Mouse (Mus musculus): ENCODE results near the gene Ehmt2.
"Not testable (repeated sequence)": the region's sequence is repeated elsewhere in the genome, so short reads cannot be mapped to it uniquely, and the experiment has no call there.

Gene Ehmt2

DNA sequence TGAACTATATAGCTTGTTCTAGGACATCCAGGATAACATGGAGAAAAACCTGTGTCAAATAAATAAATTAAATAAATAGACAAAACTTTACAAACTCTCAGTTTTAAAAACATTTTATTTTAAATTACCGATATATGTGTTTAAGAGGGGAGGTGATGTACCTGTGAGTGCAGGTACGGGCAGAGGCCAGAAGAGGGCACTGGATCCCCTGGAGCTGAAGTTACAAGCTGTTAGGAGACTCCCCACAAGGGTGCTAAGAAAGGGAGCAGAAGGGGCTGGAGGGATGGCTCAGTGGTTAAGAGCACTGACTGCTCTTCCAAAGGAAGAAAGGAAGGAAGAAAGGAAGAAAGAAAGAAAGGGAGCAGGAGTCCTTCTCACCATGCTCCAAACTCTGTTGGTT lies 6.9 kb upstream of the Ehmt2 start:
- no peak for DNase-seq (ENCODE audit: low spot score in 2 of 2)

DNA sequence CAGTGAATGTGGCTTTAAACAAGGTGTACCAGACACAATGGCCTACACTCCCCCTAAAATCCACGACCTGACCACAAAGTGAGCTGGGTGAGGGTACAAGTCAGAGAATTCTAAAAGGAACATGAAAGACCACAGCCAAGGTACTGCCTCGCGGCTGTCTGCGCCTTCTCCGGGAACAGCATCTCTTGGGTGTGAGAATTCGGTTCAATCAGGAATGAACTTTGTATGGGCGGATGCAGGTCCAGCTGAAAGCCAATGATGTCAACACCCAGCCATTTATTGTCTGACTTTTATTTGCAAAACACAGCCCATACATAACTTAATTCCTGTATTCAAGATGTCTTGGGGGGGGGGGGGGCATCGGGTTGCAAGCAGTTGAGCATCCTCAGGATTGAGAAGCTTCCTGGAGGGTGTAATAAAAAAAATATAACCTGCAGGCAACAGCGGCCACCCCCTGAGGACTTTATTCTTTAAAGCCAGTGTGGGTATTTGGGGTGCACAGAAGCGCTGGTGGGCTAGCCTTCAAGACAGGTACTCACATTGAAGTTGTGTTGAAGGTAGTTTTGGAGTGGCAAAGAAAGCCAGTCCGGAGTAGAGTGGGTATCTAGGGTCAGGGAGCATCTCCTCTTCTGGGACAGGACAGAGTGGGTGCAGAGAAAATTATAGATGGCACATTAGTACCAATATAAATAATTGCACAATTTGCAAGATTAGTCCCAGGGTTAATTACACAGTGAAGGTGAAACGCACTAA lies 5.0 kb upstream of the Ehmt2 start:
- DNase-seq (ENCODE audit: low spot score in 2 of 2): no peak

DNA sequence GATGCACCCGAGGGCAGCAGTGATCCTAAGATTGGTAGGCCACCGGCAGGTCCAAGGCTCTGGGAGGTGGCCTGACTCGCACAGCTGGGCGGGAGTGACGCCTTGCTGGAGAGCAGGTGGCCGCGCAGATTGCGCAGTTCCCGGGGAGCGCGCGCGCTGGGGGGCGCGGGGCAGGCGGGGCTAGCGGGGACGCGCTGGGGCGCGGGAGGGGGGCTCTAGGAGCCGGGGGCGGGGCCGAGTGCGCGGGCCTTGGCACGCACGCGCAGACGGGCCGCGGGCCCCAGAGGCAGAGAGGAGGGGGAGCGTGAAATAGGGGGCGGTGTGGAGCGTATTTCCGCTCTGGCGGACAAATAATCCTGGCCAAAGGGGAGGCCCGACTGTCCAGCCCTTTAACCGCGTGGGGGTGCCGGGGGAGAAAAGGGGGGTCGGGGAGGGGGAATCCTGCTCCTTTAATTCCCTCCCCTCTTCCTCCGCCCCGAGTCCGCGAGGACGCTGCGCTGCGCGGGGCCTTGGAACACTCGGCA lies 4.1 kb upstream of the Ehmt2 start:
- peak; percentile 77 to 84 for DNase-seq (ENCODE audit: low spot score in 2 of 2)

DNA sequence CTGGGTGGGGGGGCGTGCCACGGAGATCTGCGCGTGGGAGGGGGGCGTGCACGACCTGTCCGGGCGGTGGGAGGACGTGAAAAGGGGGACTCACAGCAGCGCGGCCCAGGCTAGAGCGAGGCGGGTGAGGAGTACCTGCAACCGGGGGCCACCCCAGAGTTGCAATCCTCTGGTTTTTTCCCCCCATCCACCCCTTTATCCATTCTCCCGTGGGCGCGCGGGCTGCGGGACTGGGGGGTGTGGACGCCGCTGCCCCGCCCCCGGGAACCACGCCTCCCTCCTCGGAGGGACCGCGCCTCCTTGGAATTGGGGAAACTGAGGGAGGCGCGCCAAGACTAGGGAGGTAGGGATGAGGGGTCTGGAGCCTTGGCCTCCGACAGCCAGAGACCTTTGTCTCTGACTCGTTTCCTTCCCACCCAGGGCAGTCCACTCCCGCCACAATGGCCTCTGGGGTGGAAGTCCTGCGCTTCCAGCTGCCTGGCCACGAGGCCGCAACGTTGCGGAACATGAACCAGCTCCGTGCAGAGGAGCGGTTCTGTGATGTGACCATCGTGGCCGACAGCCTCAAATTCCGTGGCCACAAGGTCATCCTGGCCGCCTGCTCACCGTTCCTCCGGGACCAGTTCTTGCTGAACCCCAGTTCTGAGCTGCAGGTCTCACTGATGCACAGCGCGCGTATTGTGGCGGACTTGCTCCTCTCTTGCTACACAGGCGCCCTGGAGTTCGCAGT lies 3.3 kb upstream of the Ehmt2 start:
- DNase-seq (ENCODE audit: low spot score in 2 of 2): no peak

DNA sequence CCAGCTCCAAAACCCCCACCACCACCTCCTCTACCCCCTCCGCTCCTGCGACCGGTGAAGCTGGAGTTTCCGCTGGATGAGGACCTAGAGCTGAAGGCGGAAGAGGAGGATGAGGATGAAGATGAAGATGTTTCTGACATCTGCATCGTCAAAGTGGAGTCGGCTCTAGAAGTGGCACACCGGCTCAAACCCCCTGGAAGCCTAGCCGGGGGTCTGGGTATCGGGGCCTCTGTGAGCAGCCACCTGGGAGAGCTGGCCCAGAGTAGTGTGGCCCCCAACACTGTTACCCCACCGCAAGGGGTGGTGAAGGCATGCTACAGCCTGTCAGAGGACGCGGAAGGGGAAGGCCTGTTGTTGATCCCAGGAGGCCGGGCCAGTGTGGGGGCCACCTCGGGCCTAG lies 2.5 kb upstream of the Ehmt2 start:
- no peak for DNase-seq (ENCODE audit: low spot score in 2 of 2)

DNA sequence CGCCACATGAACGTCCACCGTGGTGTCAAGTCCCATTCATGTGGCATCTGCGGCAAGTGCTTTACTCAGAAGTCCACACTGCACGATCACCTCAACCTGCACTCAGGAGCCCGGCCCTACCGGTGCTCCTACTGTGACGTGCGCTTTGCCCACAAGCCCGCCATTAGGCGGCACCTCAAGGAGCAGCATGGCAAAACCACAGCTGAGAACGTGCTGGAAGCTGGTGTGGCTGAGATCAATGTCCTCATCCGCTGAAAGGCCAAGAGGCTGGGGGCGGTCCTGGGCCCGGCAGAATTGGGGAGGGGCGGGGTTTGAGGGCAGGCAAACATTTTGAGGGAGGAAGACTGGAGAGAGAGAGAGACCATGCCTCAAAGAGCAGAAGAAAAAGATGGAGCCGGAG lies 1.9 kb upstream of the Ehmt2 start:
- DNase-seq (ENCODE audit: low spot score in 2 of 2): no peak

DNA sequence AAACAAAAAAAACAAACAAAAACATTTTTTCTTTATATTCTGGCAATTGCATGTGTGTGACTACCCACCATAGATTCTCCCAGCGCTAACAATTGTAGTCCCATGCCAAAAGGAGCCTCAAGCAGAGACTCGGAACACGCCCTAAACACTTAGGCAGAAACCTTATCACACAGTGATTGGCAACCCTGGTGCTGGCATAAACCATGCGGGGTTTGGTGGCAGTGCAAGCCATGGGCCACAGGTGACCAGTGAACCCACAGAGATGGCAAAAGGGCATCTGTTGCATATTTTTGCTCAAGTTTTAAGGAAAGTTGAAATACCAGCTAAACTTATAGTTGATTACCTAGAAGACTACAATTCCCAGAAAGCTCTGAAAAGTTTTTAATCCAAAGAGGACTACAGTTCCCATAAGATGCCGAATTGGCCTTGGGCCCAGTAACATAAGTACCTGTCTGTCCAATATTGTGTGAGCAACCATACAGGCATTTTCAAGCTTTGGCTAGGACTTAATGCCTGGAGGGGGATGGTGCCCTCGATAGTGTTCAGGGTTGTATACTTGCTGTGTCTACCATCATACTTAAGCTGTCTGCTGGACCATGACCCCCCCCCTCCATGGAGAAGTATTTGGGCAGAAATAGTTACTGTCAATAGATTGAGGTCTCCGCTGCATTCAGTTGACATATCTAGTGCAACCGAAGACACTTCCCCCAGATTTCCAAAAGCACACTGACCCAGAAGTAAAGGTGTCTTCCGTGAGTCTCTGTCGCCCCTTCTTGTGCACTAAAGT lies 703 bp upstream of the Ehmt2 start:
- DNase-seq (ENCODE audit: low spot score in 2 of 2): no peak

DNA sequence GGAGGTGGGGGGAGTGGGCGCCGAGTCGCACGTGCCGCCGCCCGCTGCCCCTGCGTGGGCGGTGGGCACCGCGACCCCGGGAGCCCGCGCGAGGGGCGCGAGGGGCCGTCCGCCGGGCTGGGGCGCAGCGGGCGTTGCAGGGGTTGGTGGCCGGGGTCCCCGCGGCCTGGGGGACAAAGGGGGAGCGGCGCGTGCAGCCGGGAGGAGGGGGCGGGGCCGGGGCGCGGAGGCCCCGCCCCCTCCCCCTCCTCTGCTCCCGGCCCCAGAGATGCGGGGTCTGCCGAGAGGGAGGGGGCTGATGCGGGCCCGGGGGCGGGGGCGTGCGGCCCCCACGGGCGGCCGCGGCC lies 410 bp downstream of the Ehmt2 start:
- DNase-seq (ENCODE audit: low spot score in 2 of 2): no peak

DNA sequence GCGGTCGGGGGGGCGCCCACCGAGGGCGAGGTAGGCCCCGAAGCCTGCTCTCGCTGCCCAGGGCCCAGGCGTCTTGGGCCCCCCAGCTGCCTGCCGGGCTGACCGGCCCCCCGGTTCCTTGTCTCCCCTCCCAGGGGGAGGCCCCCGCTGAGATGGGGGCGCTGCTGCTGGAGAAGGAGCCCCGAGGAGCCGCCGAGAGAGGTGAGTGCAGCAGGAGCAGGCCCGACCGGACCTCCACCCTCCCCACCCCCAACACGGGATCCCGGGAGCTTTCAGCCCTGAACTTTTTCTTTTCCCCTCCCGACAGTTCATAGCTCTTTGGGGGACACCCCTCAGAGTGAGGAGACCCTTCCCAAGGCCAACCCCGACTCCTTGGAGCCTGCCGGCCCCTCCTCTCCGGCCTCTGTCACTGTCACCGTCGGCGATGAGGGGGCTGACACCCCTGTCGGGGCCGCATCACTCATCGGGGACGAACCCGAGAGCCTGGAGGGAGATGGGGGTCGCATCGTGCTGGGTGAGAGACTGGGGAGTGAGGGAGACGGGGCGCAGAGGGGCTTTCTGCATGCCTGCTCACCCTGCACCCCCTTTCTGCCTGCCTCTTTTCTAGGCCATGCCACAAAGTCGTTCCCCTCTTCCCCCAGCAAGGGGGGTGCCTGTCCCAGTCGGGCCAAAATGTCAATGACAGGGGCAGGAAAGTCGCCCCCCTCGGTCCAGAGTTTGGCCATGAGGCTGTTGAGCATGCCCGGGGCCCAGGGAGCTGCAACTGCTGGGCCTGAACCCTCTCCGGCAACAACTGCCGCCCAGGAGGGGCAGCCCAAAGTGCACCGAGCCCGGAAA lies 1.0 kb downstream of the Ehmt2 start:
- DNase-seq (ENCODE audit: low spot score in 2 of 2): no peak

DNA sequence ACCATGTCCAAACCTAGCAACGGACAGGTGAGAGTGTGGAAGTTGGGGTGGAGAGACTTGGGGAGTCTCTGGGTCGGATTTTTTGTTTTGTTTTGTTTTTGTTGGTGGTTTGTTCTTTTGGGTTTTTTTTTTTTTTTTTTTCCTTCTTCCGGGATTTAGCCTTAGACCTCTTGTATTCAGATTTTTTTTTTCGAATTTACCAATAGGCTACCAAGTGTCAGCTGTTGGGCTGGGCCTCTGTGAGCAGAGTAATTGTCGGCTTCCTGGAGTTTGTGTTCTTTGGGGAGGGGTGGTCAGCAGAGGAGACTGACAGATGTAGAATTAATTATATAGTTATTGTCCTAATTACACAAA lies 1.6 kb downstream of the Ehmt2 start:
- no peak for DNase-seq (ENCODE audit: low spot score in 2 of 2)

DNA sequence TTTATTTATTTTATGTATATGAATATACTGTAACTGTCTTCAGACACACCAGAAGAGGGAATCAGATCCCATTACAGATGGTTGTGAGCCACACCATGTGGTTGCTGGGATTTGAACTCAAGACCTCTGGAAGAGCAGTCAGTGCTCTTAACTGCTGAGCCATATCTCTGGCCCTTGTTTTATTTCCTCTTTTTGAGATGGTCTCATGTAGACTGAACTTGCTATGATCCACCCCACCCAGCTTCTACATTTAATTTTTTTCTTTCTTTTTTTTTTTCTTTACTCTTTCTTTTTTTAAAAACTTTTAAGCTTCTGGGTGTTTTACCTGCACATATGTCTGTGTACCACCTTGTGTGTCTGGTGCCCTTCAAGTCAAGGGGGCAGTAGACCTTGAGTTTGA lies 2.6 kb downstream of the Ehmt2 start:
- not testable (repeated sequence) for DNase-seq (ENCODE audit: low spot score in 2 of 2)

DNA sequence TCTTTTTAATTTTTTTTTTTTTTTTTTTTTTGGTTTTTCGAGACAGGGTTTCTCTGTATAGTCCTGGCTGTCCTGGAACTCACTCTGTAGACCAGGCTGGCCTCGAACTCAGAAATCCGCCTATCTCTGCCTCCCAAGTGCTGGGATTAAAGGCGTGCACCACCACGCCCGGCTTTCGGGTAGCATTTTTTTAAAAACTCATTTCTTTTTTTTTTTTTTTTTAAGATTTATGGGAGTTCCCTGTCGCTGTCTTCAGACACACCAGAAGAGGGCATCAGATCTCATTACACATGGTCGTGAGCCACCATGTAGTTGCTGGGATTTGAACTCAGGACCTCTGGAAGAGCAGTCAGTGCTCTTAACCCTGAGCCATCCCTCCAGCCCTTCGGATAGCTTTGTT lies 3.7 kb downstream of the Ehmt2 start:
- not testable (repeated sequence) for DNase-seq (ENCODE audit: low spot score in 2 of 2)

DNA sequence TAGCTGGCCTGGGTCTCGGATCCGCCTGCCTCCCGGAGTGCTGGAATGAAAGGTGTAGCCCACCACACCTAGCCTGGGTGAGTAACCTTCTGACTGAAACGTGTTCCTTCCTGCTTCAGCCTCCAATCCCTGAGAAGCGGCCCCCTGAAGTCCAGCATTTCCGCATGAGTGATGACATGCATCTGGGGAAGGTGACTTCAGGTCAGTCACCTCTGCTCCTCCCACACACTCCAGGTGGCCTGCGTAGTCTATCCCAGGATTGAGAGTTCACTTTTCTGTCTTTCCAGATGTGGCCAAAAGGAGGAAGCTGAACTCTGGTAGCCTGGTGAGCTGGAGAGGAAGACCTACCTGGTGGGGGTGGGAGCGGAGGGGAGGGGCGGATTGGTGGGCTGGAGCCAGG lies 4.6 kb downstream of the Ehmt2 start:
- DNase-seq (ENCODE audit: low spot score in 2 of 2): no peak

DNA sequence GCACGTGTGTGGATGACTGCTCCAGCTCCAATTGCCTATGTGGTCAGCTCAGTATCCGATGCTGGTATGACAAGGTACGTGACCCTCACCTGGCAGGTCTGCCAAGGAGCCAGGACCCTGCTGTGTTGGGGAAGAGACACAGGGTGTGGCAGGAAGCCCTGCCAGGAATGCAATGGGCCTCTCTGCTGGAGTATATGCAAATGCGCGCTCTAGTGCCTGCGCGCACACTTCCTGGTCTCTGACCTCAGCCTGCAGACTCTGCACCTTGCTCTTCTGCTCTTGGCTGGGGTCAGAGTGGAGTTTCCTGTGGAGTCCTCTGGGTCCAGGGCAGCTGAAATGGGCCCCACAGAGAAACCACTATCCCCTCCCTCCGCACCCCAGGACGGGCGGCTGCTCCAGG lies 12.7 kb downstream of the Ehmt2 start:
- no peak for DNase-seq (ENCODE audit: low spot score in 2 of 2)

DNA sequence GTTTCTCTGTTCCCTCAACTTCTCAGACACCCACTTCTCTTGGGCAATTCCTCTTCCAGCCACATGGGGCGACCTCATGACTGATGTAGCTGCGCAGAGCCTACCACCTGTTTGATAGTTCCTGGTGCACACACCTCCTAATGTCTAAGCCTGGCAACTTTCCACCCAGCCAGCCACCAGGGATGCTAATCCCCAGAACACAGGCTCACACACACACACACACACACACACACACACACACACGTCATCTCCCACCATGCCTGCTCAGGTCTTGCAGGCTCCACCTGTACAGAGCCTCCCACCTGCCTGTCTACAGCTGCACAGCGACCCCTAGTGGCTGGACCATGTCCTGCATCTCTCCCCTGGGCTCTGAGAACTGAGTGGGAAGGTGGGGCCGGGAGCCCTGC lies 13.7 kb downstream of the Ehmt2 start:
- peak; percentile 73 to 86 for DNase-seq (ENCODE audit: low spot score in 2 of 2)

DNA sequence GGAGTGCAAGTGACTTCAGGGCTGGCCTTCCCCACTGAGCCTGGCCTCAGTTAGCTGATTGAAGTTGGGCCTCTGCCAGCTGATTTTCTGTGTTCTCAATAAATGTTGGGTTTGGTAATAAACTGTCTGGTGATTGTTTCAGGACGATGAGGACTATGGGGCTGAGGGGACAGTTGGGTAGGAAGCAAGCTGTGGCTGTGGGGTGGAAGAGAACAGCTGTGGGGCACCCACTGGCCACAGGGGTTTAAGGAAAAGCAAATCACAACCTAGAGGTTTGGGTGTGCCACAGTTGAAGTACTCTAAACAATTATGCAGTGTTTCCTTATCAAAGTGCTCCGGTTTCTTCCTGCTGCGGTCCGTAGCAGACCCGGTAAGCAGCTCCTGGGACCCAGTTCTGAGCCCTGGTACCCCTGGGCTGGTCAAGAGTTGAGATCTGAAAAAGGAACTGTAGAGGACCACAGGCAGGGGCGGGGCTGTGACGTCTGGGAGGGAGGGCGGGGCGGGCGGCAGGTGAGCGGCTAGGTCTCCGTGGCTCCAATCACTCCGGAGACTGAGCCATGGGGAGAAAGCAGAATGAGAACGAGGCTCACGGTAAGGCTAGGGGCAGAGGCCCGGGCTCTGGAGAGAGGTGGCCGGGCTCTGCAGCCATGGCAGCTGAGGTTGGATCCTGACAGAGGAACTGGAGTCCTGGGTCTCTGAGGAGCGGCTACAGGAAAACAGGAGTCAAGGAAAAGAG lies 15.8 kb downstream of the Ehmt2 start, which contains the start of gene Slc44a4:
Gene Slc44a4 (plus strand): TSS at position 537 of the 736 bp plus-strand sequence.
- no peak for DNase-seq (ENCODE audit: low spot score in 2 of 2)

DNA sequence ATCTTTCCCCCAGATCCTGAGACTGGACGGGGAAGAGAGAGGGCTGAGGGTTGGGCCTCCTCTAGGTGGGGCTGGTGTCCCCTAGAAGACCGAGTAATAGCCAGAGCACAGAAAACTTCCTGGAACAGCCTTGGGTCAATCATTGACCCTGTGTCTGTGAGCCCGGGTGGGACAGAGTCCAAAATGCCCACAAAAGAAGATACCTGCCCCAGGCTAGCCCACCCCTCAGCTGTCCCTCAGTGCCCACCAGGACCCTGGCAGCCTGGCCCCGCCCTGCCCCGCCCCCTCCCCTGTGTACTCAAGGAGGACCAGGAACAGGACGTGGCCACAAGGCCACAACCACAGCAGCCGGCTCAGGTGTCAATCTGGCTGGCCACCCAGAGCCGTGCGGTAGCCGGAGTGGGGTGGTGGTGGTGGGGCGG lies 17.2 kb downstream of the Ehmt2 start:
- no peak for DNase-seq (ENCODE audit: low spot score in 2 of 2)

DNA sequence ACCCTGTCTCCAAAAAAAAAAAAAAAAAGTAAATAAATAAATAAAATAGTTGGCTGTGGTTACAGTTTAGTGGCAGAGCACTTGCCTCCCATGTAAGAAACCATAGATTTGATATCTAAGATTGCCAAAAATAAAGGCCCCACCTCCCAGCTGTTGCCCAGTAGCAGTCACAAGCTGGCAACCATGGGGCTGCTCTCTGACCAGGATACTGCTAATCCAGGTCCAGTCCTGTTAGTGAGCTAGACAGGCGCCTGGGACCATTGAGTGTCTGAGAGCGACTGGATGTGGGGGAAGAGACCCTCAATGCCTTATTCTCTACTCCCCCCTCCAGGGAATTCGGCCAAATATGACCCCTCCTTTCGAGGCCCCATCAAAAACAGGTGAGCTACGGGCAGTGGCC lies 18.0 kb downstream of the Ehmt2 start:
- no peak for DNase-seq (ENCODE audit: low spot score in 2 of 2)

DNA sequence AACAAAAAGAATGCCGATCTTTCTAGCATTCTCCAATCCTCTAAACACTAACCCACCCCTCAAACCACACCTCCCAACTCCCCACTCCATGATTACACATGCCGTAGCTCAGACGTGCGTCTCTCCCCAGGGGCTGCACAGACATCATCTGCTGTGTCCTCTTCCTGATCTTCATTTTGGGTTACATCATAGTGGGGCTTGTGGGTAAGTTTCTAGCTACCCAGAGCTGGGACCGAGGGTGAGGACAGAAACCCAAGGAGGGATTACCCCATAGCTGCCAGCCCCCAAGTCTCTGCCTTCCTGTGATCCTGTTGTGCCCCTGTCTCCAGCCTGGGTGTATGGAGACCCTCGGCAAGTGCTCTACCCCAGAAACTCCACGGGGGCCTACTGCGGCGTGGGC lies 18.9 kb downstream of the Ehmt2 start:
- DNase-seq (ENCODE audit: low spot score in 2 of 2): no peak

DNA sequence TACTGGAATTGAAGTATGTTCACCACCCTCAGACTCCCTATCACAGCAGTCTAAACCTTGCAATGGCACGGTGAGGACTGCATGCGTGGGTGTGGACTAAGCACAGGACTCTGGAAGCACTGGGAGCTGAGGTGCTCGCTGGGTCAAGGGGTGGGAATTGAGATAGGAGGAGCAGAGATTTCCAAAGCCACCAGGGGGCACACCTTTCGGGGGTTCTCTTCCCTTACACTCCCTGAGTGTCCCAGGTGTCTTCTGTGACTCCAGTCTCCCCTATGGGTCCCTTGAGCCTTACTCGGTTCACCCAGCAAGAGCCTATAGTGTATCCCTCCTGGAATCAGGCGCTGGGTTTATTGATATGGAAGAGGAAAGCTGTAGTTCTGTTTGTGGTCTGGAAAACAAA lies 24.7 kb downstream of the Ehmt2 start:
- DNase-seq (ENCODE audit: low spot score in 2 of 2): no peak

DNA sequence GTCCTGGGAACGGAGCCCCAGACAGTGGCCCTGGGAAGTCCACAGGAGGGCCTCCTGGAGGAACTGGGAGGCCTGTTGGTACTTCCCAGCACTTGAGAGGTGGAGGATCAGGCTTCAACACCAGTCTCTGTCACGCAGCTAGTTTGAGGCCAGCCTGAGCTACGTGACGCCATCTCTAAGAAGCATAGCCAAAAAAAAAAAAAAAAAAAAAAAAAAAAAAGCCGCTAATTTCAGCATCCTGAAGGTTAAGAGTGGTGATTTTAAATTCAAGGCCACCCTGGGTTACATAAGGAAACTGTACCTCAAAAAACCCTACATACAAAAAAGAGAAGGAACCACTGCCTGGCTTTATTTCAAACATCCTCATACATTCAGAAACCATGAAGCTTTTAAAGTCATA lies 26.0 kb downstream of the Ehmt2 start:
- no peak for DNase-seq (ENCODE audit: low spot score in 2 of 2)

Measured in spleen, postnatal 14 days (tissue).